Mouse (Mus musculus): ENCODE measurements at regions not wholly inside any gene's neighbourhood (a gene's known extent, or its start where the extent isn't known, plus 50 kb on each side); places are given as distances from the start of the nearest gene placed in this dataset.
A peak's percentile ranks its signal among the peaks of the same experiment; 100 is the strongest.
"Not testable (repeated sequence)": the region's sequence is repeated elsewhere in the genome, so short reads cannot be mapped to it uniquely, and the experiment has no call there.

GRCm38 (mm10) chr12:77526581-77526980, 288.7 kb downstream of the Fut8 start:
- DNase-seq, result not testable (repeated sequence)

- no peak for DNase-seq
Measured at GRCm38 (mm10) chr12:77527499-77527898, 289.6 kb downstream of the Fut8 start.

- DNase-seq, result no peak
Measured at GRCm38 (mm10) chr12:77527953-77528865, 290.3 kb downstream of the Fut8 start.

- no peak for DNase-seq
Measured at GRCm38 (mm10) chr12:77528868-77529271, 290.9 kb downstream of the Fut8 start.

GRCm38 (mm10) chr12:77529414-77529813, 291.5 kb downstream of the Fut8 start:
- DNase-seq, result no peak

- DNase-seq, result no peak
Measured at GRCm38 (mm10) chr12:77529955-77530354, 292.0 kb downstream of the Fut8 start.

- DNase-seq, result peak; percentile 66 to 77
Measured at GRCm38 (mm10) chr12:77531294-77531693, 293.4 kb downstream of the Fut8 start.

- peak in 1 of 2 experiments; percentile 46 for DNase-seq
Measured at GRCm38 (mm10) chr12:77532547-77532946, 294.6 kb downstream of the Fut8 start.

- no peak for DNase-seq
Measured at GRCm38 (mm10) chr12:77533606-77534005, 295.7 kb downstream of the Fut8 start.

- no peak for DNase-seq
Measured at GRCm38 (mm10) chr12:77534079-77534478, 296.2 kb downstream of the Fut8 start.

- no peak for DNase-seq
Measured at GRCm38 (mm10) chr12:77535147-77535546, 297.2 kb downstream of the Fut8 start.

- peak in 1 of 2 experiments; percentile 58 for DNase-seq
Measured at GRCm38 (mm10) chr12:77537139-77537848, 299.4 kb downstream of the Fut8 start.

GRCm38 (mm10) chr12:77539661-77540431, 301.9 kb downstream of the Fut8 start:
- DNase-seq, result peak in 1 of 2 experiments; percentile 31

- no peak for DNase-seq
Measured at GRCm38 (mm10) chr12:77541051-77541765, 303.3 kb downstream of the Fut8 start.

GRCm38 (mm10) chr12:77541826-77542225, 303.9 kb downstream of the Fut8 start:
- DNase-seq, result no peak

- DNase-seq, result no peak
Measured at GRCm38 (mm10) chr12:77543651-77544050, 305.7 kb downstream of the Fut8 start.

GRCm38 (mm10) chr12:77546165-77546564, 308.2 kb downstream of the Fut8 start:
- no peak for DNase-seq

- DNase-seq, result peak; percentile 20 to 46
Measured at GRCm38 (mm10) chr12:77568286-77568685, 330.4 kb downstream of the Fut8 start.

GRCm38 (mm10) chr12:77570501-77570900, 332.6 kb downstream of the Fut8 start:
- DNase-seq, result no peak

- DNase-seq, result no peak
Measured at GRCm38 (mm10) chr12:77571071-77571470, 333.1 kb downstream of the Fut8 start.

- no peak for DNase-seq
Measured at GRCm38 (mm10) chr12:77575046-77575445, 337.1 kb downstream of the Fut8 start.

- no peak for DNase-seq
Measured at GRCm38 (mm10) chr12:77588297-77588696, 350.4 kb downstream of the Fut8 start.

Data from spleen, adult 18-20 months (tissue).